Mouse (Mus musculus) hindbrain, postnatal 0 days (tissue): Measurements from ENCODE around the gene Dapl1. TPM values are rescaled to one million over a fixed set of nuclear protein-coding genes. Genes with fewer than 3 reads are reported as not detected.

ENCODE experiments used
- ATAC-seq: fragments of 200-750 bp; cut with Nextera tagmentation; 2 replicates; pipeline ENCODE4 v1.8.0; 2017; ENCODE audit warnings: mild to moderate bottlenecking, moderate TSS enrichment, moderate library complexity
- DNase-seq: peaks from one replicate; pipeline ENCODE4 v3.0.0-alpha.2; 2015; ENCODE audit warnings: low spot score
- H3K27ac ChIP-seq: fragments of 300-500 bp; sonication (generic); 2 replicates; pipeline ENCODE4 v1.5.1; 2014; ENCODE audit warnings: mild to moderate bottlenecking
- H3K27me3 ChIP-seq: fragments of 300-500 bp; sonication (generic); 2 replicates; pipeline ENCODE4 v1.6.1; 2014; ENCODE audit warnings: low read length, mixed read lengths; ENCODE audit not compliant: insufficient read depth
- H3K36me3 ChIP-seq: fragments of 300-500 bp; sonication (generic); 2 replicates; pipeline ENCODE4 v1.6.1; 2014; ENCODE audit warnings: low read length, mixed read lengths; ENCODE audit not compliant: insufficient read depth
- H3K4me1 ChIP-seq: fragments of 300-500 bp; sonication (generic); 2 replicates; pipeline ENCODE4 v1.6.1; 2014; ENCODE audit warnings: antibody characterized with exemption, low read length, mixed read lengths; ENCODE audit not compliant: insufficient read depth
- H3K4me2 ChIP-seq: fragments of 300-500 bp; sonication (generic); 2 replicates; pipeline ENCODE4 v1.6.1; 2014; ENCODE audit warnings: low read depth, mild to moderate bottlenecking, low read length, moderate library complexity, mixed read lengths
- H3K4me3 ChIP-seq: fragments of 300-500 bp; sonication (generic); 2 replicates; pipeline ENCODE4 v1.5.1; 2014; ENCODE audit warnings: low read length
- H3K9ac ChIP-seq: fragments of 300-500 bp; sonication (generic); replicated peaks from 2 replicates; pipeline ENCODE4 v1.6.1; 2014; ENCODE audit warnings: mild to moderate bottlenecking, low read length, moderate library complexity, mixed read lengths
- H3K9me3 ChIP-seq: fragments of 300-500 bp; sonication (generic); 2 replicates; pipeline ENCODE4 v1.6.1; 2016; ENCODE audit warnings: low read length, mixed read lengths
- CTCF ChIP-seq: IDR thresholded peaks from 2 replicates; pipeline ENCODE4 v1.5.1; 2016; ENCODE audit warnings: antibody characterized with exemption, control low read depth, low read depth
- WGBS: fragments of 180-500 bp; shearing (Covaris S2); extraction: QIAGEN DNeasy Blood & Tissue Kit; methylation state at CpG from one replicate; pipeline ENCODE4 v1.1.7; 2014; 5-methylcytosine and 5-hydroxymethylcytosine counted together
- polyA plus RNA-seq: library from polyadenylated mRNA; unstranded; fragments of >200 nt; fragmentation: Nextera tagmentation; extraction: Ambion mirVana; gene quantifications from 2 replicates; pipeline ENCODE4 v1.2.1, GENCODE M21; 2015
- total RNA-seq: library from RNA; depleted of rRNA; stranded (reverse); fragments of >200 nt; gene quantifications from 2 replicates; pipeline ENCODE4 v1.2.3, GENCODE M21; 2014

Dapl1 gene
- total and polyA plus RNA-seq, 2 experiments from 2014 or later, result 5.6 TPM; not detected in 1

- no peaks in the 10 kb centered on the region for H3K36me3 ChIP-seq
- H3K9ac ChIP-seq, result no peak overlapping the region
- no peak overlapping the region for H3K4me2 ChIP-seq
- no peaks in the 10 kb centered on the region for H3K27me3 ChIP-seq
- 19% methylated on average over 11 of the region's 11 CpGs for WGBS
- H3K4me3 ChIP-seq, result no peak overlapping the region
- peak; percentile 93 for TF ChIP-seq CTCF
- H3K27ac ChIP-seq, result no peak overlapping the region
- H3K4me1 ChIP-seq, result no peaks in the 10 kb centered on the region
- peak; percentile 80 for ATAC-seq
- H3K9me3 ChIP-seq, result no peaks in the 10 kb centered on the region
- peak; percentile 96 for DNase-seq
Measured at GRCm38 (mm10) chr2:59541121-59541887, 56.9 kb downstream of the Dapl1 start.

- Histone ChIP-seq H3K27ac (no peak overlapping the region), H3K36me3 (no peaks in the 10 kb centered on the region), H3K4me3 (no peak overlapping the region), H3K27me3 (no peaks in the 10 kb centered on the region), H3K4me2 (no peak overlapping the region), H3K9me3 (no peaks in the 10 kb centered on the region), H3K9ac (no peak overlapping the region), H3K4me1 (no peaks in the 10 kb centered on the region)
- ATAC-seq (no peak), DNase-seq (no peak)
- WGBS, result 28% methylated on average over 9 of the region's 9 CpGs
- no peak for TF ChIP-seq CTCF
Measured at GRCm38 (mm10) chr2:59543543-59544065, 59.2 kb downstream of the Dapl1 start.

- no peak overlapping the region for H3K4me3 ChIP-seq
- TF ChIP-seq CTCF, result no peak
- no peaks in the 10 kb centered on the region for H3K4me1 ChIP-seq
- H3K4me2 ChIP-seq, result no peak overlapping the region
- H3K9me3 ChIP-seq, result no peaks in the 10 kb centered on the region
- H3K27me3 ChIP-seq, result no peaks in the 10 kb centered on the region
- ATAC-seq (no peak), DNase-seq (no peak)
- H3K27ac ChIP-seq, result no peak overlapping the region
- WGBS, result 37% methylated on average over 13 of the region's 13 CpGs
- no peak overlapping the region for H3K9ac ChIP-seq
- H3K36me3 ChIP-seq, result no peaks in the 10 kb centered on the region
Measured at GRCm38 (mm10) chr2:59544237-59544909, 59.9 kb downstream of the Dapl1 start.

DNA sequence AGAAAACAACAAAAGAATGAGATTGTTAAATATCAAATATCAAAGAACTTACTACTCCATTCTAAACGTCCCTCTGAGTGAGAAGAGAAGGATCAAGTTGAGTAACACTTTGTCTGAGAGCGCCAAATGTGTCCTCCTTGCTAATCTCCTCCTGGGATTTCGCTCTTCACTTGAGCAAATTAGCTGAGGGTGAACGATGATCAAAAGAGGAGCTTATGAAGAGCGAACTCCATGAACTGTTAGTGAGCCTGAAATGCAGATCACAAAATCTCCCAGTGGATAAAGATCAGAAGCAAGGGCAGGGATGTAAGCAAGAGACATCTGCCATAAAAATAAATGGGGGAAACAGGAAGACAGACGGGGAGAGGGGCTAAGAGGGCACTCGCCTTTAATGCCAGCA, 60.5 kb downstream of the Dapl1 start:
- Histone ChIP-seq H3K27ac (no peak overlapping the region), H3K9me3 (no peaks in the 10 kb centered on the region), H3K4me2 (no peak overlapping the region), H3K9ac (no peak overlapping the region), H3K36me3 (no peaks in the 10 kb centered on the region), H3K4me1 (no peaks in the 10 kb centered on the region), H3K27me3 (no peaks in the 10 kb centered on the region), H3K4me3 (no peak overlapping the region)
- ATAC-seq (no peak), DNase-seq (peak; percentile 27)
- 44% methylated on average over 7 of the region's 7 CpGs for WGBS
- no peak for TF ChIP-seq CTCF

DNA sequence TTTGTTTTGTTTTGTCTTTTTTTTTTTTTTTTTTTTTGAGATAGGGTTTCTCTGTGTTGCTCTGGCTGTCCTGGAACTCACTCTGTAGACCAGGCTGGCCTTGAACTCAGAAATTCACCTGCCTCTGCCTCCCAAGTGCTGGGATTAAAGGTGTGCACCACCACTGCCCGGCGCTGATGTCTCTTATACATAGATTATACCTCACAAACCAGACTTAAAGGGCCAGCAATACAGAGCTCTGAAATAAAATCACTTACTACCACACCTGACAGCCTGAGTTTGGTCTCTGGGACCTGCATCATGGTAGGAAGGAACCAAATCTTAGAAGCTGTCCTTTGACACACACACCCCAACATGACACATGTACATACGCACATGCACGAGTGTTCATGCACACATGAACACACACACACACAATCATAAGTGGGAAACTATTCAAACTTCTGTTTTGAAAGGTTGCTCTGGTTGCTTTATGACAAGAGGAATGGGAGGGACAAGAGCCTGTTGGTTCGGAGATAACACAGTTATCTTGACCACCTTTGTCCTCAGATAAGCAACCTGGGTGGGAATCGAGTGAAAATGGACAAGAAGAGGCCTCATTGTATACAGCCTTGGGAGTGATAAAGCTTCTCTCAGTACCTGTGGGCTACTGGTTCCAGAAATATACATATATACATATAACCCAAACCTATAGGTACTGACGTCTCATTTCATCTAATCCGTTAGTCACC, 63.1 kb downstream of the Dapl1 start:
- H3K27ac ChIP-seq, result no peak overlapping the region
- 93% methylated on average over 8 of the region's 8 CpGs for WGBS
- ATAC-seq (no peak), DNase-seq (no peak)
- no peak overlapping the region for H3K4me3 ChIP-seq
- no peak overlapping the region for H3K4me2 ChIP-seq
- no peak for TF ChIP-seq CTCF
- no peaks in the 10 kb centered on the region for H3K27me3 ChIP-seq
- no peaks in the 10 kb centered on the region for H3K4me1 ChIP-seq
- no peaks in the 10 kb centered on the region for H3K36me3 ChIP-seq
- no peak overlapping the region for H3K9ac ChIP-seq
- no peaks in the 10 kb centered on the region for H3K9me3 ChIP-seq

DNA sequence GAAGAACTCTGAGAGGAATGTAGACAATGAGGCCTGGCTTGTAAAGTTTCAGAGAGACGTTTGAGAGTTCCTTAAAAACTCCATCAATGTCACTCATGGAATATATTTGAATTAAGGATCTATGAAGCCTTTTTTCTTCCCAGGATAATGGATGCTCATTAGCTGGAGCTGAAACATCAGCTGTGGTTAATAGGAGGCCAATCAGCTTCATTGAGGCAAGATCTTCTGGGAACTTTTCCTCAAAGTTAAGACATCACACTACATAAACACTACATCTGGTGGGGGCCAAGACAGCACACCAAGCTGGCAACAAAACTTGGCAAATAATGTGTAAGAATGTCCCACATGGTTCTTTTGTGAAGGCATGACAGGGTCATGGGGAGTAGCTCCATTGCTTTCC, 68.3 kb downstream of the Dapl1 start:
- Histone ChIP-seq H3K4me3 (no peak overlapping the region), H3K27me3 (no peaks in the 10 kb centered on the region), H3K4me1 (no peaks in the 10 kb centered on the region), H3K4me2 (no peak overlapping the region), H3K36me3 (no peaks in the 10 kb centered on the region), H3K9ac (no peak overlapping the region), H3K9me3 (no peaks in the 10 kb centered on the region), H3K27ac (no peak overlapping the region)
- DNase-seq, result no peak
- no peak for TF ChIP-seq CTCF
- WGBS, result 24% methylated on average over 1 of the region's 1 CpGs
- no peak for ATAC-seq
